Mouse (Mus musculus) layer of hippocampus, postnatal 36 days (tissue): ENCODE measurements around the gene Ikbip. TPM values are rescaled to one million over a fixed set of nuclear protein-coding genes. Genes with fewer than 3 reads are reported as not detected.

ENCODE experiments used
- total RNA-seq, 2 experiments: library from RNA; stranded (reverse); gene quantifications; 2 replicates each; pipeline ENCODE4 v1.2.3; 2021

Ikbip gene
- total RNA-seq, 2 experiments from 2014 or later, result 16.7 to 17.9 TPM

Other genes with a start within 250 kb of the Ikbip start
- 10 to 100 TPM; 14.0 to 15.6 TPM for gene Apaf1, start 170 bp upstream of the Ikbip start, total RNA-seq
- gene Slc25a3, start 41.1 kb downstream of the Ikbip start, total RNA-seq, result 100 to 1,000 TPM; 499 to 538 TPM
- gene Tmpo, start 98.4 kb downstream of the Ikbip start, total RNA-seq, result 10 to 100 TPM; 38.8 to 41.2 TPM